Mouse (Mus musculus) ES-E14 (cell line): ENCODE results near the gene Cfl1. TPM values are rescaled to one million over a fixed set of nuclear protein-coding genes. Genes with fewer than 3 reads are reported as not detected.
A peak's percentile ranks its signal among the peaks of the same experiment; 100 is the strongest.

Source experiments
- DNase-seq: peaks from one replicate; pipeline ENCODE4 v3.0.0-alpha.2; 2013; ENCODE audit warnings: low read depth, low spot score
- H3K27ac ChIP-seq: 2 replicates; pipeline ENCODE4 v1.5.1; 2012; ENCODE audit warnings: low read depth, mild to moderate bottlenecking, low read length, moderate library complexity, mixed read lengths; ENCODE audit not compliant: poor library complexity, insufficient read depth, severe bottlenecking
- H3K36me3 ChIP-seq: 2 replicates; pipeline ENCODE4 v1.6.1; 2012; ENCODE audit warnings: mild to moderate bottlenecking, low read length, moderate library complexity, mixed read lengths; ENCODE audit not compliant: control insufficient read depth, poor library complexity, insufficient read depth, severe bottlenecking
- H3K4me1 ChIP-seq, 2 experiments: fragments of 150-350 bp in 1 of 2; sonication (generic) in 1 of 2; 2 replicates each; pipeline ENCODE4 v1.6.1; 2012; ENCODE audit warnings: low read length in 2 of 2, mild to moderate bottlenecking in 1 of 2, mixed read lengths in 1 of 2; ENCODE audit not compliant: control insufficient read depth in 2 of 2, insufficient read depth in 2 of 2, poor library complexity in 1 of 2
- H3K4me3 ChIP-seq, 2 experiments: fragments of 150-350 bp in 1 of 2; sonication (generic) in 1 of 2; 2 replicates each; pipeline ENCODE4 v1.5.1; 2012; ENCODE audit warnings: low read length in 2 of 2, low read depth in 1 of 2, mild to moderate bottlenecking in 1 of 2, mixed read lengths in 1 of 2; ENCODE audit not compliant: insufficient read depth in 1 of 2, poor library complexity in 1 of 2, severe bottlenecking in 1 of 2
- H3K9ac ChIP-seq: 2 replicates; pipeline ENCODE4 v1.6.1; 2012; ENCODE audit warnings: low read depth, mild to moderate bottlenecking, low read length, mixed read lengths; ENCODE audit not compliant: poor library complexity, insufficient read depth, severe bottlenecking
- H3K9me3 ChIP-seq: fragments of 150-350 bp; sonication (generic); 2 replicates; pipeline ENCODE4 v1.6.1; 2012; ENCODE audit warnings: low read depth, mild to moderate bottlenecking, low read length; ENCODE audit not compliant: control insufficient read depth, insufficient read depth
- CHD2 ChIP-seq: IDR thresholded peaks from 2 replicates; pipeline ENCODE4 v1.6.1; 2014; ENCODE audit warnings: mild to moderate bottlenecking, low read depth, low read length, inconsistent platforms
- HCFC1 ChIP-seq: IDR thresholded peaks from 2 replicates; pipeline ENCODE4 v1.6.1; 2012; ENCODE audit warnings: low read length, inconsistent platforms, borderline replicate concordance; ENCODE audit not compliant: insufficient read depth
- MAFK ChIP-seq: IDR thresholded peaks from 2 replicates; pipeline ENCODE4 v1.6.1; 2014; ENCODE audit warnings: mild to moderate bottlenecking, low read depth, low read length, inconsistent platforms; ENCODE audit not compliant: insufficient read depth
- ZC3H11A ChIP-seq: IDR thresholded peaks from 2 replicates; pipeline ENCODE4 v1.6.1; 2012; ENCODE audit warnings: low read depth, mild to moderate bottlenecking, inconsistent platforms, low read length, borderline replicate concordance
- ZNF384 ChIP-seq: IDR thresholded peaks from 2 replicates; pipeline ENCODE4 v1.6.1; 2012; ENCODE audit warnings: low read depth, low read length, inconsistent platforms
- in situ Hi-C, 2 experiments: fragments of 600-800 bp; cut with MboI; formaldehyde crosslinking; loops; one replicate each; pipeline ENCODE4 v1.15.1; 2025; ENCODE audit warnings: low sequenced_read_pairs in 2 of 2, inconsistent platforms in 1 of 2; ENCODE audit not compliant: unreplicated experiment in 2 of 2
- total RNA-seq: library from RNA; depleted of rRNA; stranded (reverse); fragments of 300-350 nt; gene quantifications from 2 replicates; pipeline ENCODE4 v1.2.3, GENCODE M21; 2012

Gene Cfl1
- total RNA-seq, 1 experiment = 955 TPM

DNA sequence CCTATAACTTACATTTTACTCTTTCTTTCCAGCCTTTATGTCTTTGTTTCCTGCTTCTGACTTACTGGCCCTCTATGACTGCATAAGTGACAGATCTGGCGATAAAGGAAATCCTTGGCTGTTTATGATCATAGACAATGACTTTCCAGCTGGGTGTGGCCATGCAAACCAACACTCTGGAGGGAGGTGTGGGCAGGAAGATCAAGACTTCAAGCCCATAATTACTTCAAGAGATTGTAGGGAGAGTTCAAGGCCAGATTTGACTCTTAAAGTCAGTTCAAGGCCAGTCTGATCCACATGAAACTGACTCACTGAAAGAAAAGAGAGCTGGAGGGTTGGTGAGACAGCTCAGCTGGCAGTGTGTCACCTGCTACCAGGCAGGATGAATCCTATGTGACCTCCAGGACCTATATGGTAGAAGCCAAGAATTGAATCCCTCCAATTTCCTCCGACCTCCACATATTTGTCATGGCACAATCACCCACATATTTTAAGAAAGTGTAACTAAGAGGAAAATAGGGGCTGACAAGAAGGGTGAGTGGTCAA, 10.1 kb downstream of the Cfl1 start:
- Histone ChIP-seq H3K36me3 (peaks cover 13% of the 10 kb centered on the region; the same call in 1 of the 2 replicates), H3K27ac (no peak overlapping the region), H3K9ac (no peak overlapping the region), H3K4me3 (no peak overlapping the region), H3K9me3 (no peaks in the 10 kb centered on the region), H3K4me1 (peaks cover 0 to 9% of the 10 kb centered on the region in 2 experiments; a peak in 1 of 4 replicates)
- in situ Hi-C loops = no loop called here
- no peak for DNase-seq
- TF ChIP-seq ZC3H11A (no peak), MAFK (no peak), ZNF384 (no peak), HCFC1 (no peak), CHD2 (no peak)

- H3K4me3 ChIP-seq = peak within 1 kb of the TSS; percentile 39 to 50
- 0 out of 2 replicates have a peak within 1 kb of the TSS, but pooled peaks have one; percentile 2 for H3K9ac ChIP-seq
- TF ChIP-seq MAFK = no peak
- TF ChIP-seq CHD2 = no peak
- peaks cover 0 to 2% of the 10 kb centered on the region in 2 experiments; a peak in 1 of 4 replicates for H3K4me1 ChIP-seq
- in situ Hi-C loops = no loop called here
- H3K9me3 ChIP-seq = no peaks in the 10 kb centered on the region
- H3K36me3 ChIP-seq = no peaks in the 10 kb centered on the region
- DNase-seq = no peak
- H3K27ac ChIP-seq = no peak within 1 kb of the TSS
These were observed 13.4 kb downstream of the Cfl1 start, which contains the start of gene 1700020D05Rik for GRCm38 (mm10) chr19:5503687-5504086. Gene 1700020D05Rik, minus strand, starts transcription at chr19:5503787.

- DNase-seq = peak; percentile 97
- H3K9me3 ChIP-seq = no peaks in the 10 kb centered on the region
- H3K4me1 ChIP-seq = peaks cover 1 to 5% of the 10 kb centered on the region in 2 experiments; a peak in 1 of 4 replicates
- in situ Hi-C loops = no loop called here
- no peak within 1 kb of the TSS for H3K27ac ChIP-seq
- peak within 1 kb of the TSS; percentile 79 for H3K9ac ChIP-seq
- TF ChIP-seq HCFC1 (no peak), ZNF384 (no peak), CHD2 (peak; percentile 93), MAFK (peak; percentile 79), ZC3H11A (no peak)
- no peaks in the 10 kb centered on the region for H3K36me3 ChIP-seq
- H3K4me3 ChIP-seq = peak within 1 kb of the TSS; percentile 72 to 74
These were observed 20.1 kb downstream of the Cfl1 start, which contains the start of gene Snx32 for GRCm38 (mm10) chr19:5510031-5511026. Gene Snx32, minus strand, starts transcription at chr19:5510538.

- H3K9ac ChIP-seq = peak overlapping the region; percentile 79
- H3K27ac ChIP-seq = no peak overlapping the region
- H3K36me3 ChIP-seq = no peaks in the 10 kb centered on the region
- no peak for TF ChIP-seq MAFK
- TF ChIP-seq ZC3H11A = no peak
- TF ChIP-seq CHD2 = no peak
- TF ChIP-seq ZNF384 = no peak
- no peak for TF ChIP-seq HCFC1
- peak overlapping the region; percentile 67 to 72 for H3K4me3 ChIP-seq
- H3K9me3 ChIP-seq = no peaks in the 10 kb centered on the region
- peaks cover 2 to 10% of the 10 kb centered on the region in 2 experiments; a peak in 2 of 4 replicates for H3K4me1 ChIP-seq
- in situ Hi-C loops = no loop called here
- DNase-seq = no peak
These were observed 20.9 kb downstream of the Cfl1 start for GRCm38 (mm10) chr19:5511074-5511632.
